Mouse (Mus musculus) layer of hippocampus, postnatal 10 days (tissue): ENCODE measurements around the gene Lama4. TPM values are rescaled to one million over a fixed set of nuclear protein-coding genes. Genes with fewer than 3 reads are reported as not detected.

Source experiments
- DNase-seq, 2 experiments: peaks; one replicate each; pipeline ENCODE4 v3.0.0; 2021; ENCODE audit warnings: low spot score in 2 of 2
- long read RNA-seq: library from polyadenylated mRNA; stranded (forward); transcript quantifications from one replicate; pipeline ENCODE4 v2.0.0, GENCODE M21; 2023
- total RNA-seq, 2 experiments: library from RNA; stranded (reverse); gene quantifications; 2 replicates each; pipeline ENCODE4 v1.2.3; 2021

Gene Lama4
- 10 to 100 TPM; 19.3 to 26.1 TPM for total RNA-seq
- long read RNA-seq, full-length matches to known transcripts: 1 of 3 reads
- long read RNA-seq, partial matches to known transcripts: 2 of 3 reads
- long read RNA-seq, other reads (novel, unspliced or antisense): 0 of 3 reads

DNA sequence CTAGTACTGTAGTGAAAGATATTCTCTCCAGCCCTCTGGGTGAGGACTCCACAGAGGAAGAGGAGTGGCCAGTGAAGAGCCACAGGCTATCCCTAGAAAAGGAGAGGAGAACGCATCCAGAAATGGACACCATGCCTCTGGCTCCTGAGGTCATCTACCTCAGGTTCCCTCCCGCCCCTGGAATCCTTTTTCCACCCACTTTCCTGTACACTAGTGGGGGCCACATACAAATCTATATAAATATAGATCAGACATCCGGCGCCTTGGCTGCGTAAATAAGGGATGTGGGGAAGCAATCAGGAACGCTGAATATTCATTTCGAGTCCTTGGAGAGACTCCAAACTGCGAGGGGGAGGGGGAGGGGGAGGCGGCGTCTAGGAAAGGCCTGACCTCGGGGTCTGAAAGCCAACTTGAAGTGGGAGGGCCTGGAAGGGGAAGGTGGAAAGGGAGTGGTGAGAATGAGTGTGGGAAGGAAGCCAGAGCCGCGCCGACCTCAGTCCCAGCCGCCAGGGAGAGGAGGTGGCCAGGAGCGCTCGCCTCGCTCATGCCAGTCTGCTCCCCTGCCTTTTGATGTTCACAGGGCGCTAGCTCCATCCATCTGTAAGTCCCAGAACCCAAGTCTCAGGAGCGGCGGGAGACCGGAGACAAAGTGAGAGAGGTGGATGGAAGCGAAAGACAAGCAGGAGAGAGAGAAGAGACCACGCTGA is at the start of gene Lama4:
Gene Lama4, plus strand, starts transcription at position 441 of the 707 bp plus-strand sequence.
- peak; percentile 27 to 50 for DNase-seq

- DNase-seq: no peak
These were observed 49.2 kb upstream of the Lama4 start for GRCm38 (mm10) chr10:38916027-38916617.

DNA sequence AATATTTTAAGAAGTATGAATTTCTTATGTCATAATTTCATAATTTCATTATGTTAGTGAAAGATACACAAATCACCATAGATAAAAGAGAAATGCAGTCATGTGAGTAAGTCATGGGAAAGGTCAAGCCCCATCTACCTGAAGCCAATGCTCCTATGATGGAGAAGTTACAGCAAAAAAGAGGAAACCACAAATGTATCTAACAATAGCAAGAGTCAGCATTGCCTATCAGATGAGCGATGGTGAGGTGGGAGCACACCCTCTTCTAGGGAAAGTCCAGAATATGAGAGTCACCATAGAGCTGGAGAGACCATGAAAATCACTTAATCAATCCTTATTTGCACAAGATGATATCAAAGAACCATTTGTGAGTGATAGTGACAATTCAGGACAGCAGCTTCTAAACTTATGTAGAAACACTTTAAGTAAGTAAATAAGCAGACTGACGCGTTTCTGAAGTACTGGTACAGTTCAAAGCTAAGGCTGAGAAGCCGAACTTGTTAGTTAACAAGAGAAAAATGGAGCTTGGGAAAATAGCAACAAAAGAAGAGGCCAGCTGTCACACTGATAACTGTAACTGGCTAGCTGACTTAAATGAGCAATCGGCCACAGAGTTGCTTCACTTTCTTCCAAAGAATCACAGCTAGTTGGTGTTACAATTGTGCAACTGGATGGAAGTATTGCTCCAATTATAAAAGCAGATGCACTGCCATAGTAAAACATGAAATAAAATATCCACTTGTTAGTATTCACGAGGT is 36.2 kb upstream of the Lama4 start:
- no peak for DNase-seq

DNA sequence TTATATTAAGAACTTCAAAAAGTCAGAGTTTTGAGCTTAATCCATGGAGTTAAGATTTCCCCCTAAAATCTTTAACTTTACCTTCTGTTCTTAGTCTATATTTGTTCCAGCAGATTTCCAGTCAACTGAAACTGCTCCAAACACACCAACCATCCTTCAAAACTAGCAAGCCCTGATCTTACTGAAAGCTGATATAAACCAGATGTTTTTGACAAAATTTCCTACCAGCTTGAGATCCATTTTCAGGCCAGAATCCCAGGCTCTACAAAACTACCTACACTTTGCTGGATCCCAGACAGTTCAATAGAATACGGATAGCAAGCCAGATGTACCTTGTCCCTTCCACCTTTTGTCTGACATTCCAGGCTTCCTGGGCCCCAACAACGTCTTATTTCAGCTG is 20.6 kb upstream of the Lama4 start:
- DNase-seq: no peak

DNA sequence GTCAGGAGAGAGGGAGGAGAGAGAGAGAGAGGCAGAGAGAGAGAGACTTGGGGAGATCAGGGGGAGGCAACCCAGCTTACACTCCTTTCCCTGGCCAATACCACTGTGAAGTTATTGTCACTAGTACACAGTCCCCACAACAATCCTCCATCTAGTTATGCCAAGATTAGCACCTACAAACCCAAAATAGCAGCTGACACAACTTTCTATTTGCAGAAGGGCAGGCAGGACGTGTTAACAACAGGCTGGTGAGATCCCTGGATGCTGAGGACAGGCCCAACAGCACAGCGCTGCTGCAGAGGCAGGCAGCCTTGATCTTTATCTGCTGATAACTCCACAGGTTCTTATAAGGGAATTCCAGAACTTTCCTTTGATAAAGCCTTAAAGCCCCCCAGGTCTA is 3.4 kb upstream of the Lama4 start:
- no peak for DNase-seq

- DNase-seq: no peak
These were observed 618 bp upstream of the Lama4 start for GRCm38 (mm10) chr10:38964719-38965074.

- peak in 1 of 2 experiments; percentile 12 for DNase-seq
These were observed 542 bp downstream of the Lama4 start for GRCm38 (mm10) chr10:38965857-38966256.

DNA sequence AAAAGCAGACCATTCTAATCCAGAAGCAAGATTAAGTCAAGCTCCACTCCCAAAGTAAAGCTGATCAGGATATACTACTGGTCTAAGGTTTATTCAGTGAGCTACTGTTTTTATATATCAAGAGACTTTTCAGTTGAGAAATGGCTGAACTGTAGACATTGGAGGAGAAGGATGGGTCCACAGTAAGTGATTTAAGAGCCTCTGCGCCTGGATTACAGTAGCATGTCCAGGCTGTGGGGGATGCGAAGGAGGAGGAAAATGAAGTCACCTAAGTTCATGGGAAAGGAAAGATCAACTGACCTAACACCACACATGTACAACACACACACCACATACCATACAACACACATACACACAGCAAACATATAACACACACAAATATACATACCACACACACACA is 1.3 kb downstream of the Lama4 start:
- DNase-seq: no peak

DNA sequence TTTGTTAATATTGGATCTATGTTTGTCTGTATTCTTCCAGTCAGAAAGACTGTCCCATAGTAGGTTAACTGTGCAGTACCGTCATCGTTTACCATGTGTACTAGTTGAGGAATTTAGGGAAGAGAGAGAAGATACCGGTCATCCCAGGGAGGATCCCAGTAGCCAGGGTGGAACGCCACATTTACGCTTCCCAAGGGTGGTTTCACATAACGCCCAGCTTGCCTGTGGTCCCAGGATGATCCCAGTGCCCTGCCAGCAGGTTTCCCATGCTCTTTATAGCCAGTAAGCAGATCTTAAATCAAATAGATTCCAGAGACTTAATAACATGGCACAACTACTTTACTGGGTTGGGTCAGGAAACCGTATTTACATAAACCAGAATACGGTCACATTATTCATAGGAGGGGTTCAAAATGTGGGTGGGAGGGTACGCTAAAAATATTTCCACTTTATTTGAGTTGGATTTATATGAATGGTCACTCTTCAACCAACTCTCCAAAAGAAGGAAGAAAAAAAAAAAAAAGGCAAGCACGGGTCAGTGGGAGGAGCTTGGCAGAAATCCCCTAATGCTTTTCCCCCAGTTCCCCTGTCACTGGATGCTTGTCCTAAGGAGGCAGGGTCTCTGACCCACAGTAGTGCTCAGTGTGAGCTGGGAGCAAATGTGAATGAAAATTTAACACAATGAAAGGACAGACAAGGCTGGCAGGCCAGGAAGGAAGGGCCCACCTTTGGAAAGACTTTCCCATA is 3.2 kb downstream of the Lama4 start:
- DNase-seq: no peak

GRCm38 (mm10) chr10:38969543-38969942 is 4.2 kb downstream of the Lama4 start:
- DNase-seq: no peak

DNA sequence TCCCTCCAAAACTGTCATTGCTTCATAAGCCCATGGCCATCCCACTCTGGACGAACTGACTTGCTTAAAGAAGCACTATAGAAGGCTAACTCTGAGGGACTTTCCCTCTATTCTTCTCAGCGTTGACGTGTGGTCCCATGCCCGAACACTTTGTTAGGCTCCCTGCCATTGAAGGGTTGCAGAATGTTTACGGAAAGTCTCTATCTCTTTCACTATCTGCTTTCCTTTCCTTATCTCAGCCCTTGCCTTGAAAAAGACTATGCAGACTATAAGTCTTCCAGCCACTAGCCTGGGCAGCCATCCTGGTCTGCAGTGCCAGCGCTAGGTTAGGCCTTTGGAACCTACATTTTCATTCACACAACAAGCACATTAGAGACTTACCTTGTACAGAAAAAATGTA is 4.7 kb downstream of the Lama4 start:
- no peak for DNase-seq

GRCm38 (mm10) chr10:38972221-38972946 is 7.1 kb downstream of the Lama4 start:
- no peak for DNase-seq

GRCm38 (mm10) chr10:38973016-38973415 is 7.7 kb downstream of the Lama4 start:
- no peak for DNase-seq

GRCm38 (mm10) chr10:38978195-38978594 is 12.9 kb downstream of the Lama4 start:
- DNase-seq: no peak

- DNase-seq: no peak
These were observed 14.4 kb downstream of the Lama4 start for GRCm38 (mm10) chr10:38979699-38980098.

DNA sequence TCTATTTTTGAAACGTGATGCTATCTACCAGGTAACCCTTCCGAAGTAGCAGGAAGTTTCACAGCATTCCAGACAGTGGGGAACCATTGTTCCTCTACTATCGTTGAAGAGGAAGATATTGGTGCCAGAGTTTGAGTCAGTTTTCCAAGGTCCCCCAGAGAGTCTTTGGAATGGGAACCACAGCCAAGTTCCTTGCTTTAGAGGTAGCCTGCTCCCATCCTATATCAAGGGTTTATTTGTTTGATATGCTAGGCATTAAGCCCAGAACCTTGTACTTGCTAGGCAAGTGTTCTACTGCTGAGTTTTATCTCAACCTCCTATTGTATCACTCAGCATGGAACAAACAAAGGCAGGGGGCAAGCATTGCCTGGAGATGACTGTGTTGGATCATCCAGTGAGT is 15.7 kb downstream of the Lama4 start:
- DNase-seq: no peak

DNA sequence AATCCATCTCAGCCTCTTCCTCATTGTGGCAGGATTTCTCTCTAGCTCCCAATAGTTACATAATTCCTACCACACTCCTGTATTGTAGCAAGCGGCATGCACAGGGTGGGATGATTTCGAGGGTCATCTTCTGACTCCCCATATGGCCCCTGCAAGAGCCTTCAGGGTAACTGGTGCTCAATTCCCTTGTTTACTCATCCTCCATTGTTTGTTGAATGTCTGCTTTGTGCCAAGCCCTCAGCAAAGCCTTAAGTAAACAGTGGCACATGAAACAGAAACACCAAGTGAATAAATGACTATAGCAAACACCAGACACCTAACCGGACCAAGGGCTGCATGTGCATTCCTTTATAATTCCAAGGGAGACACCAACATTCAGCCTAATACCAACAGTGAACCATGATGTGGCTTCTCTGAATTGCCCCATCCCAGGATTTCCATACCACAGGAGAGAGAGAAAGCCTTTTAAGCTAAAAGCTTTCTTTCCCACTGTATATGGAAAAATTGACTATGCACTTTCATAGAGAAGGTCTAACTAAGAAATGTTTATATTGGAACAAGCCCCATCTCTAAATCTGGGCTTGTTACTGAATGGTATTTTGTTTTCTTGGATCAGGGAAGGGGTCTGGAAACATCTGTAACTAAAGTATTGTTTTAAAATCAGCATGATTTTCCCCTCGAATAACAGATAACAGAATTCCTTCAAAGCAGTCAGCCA is 19.2 kb downstream of the Lama4 start:
- DNase-seq: no peak

GRCm38 (mm10) chr10:38986053-38986452 is 20.7 kb downstream of the Lama4 start:
- DNase-seq: no peak

DNA sequence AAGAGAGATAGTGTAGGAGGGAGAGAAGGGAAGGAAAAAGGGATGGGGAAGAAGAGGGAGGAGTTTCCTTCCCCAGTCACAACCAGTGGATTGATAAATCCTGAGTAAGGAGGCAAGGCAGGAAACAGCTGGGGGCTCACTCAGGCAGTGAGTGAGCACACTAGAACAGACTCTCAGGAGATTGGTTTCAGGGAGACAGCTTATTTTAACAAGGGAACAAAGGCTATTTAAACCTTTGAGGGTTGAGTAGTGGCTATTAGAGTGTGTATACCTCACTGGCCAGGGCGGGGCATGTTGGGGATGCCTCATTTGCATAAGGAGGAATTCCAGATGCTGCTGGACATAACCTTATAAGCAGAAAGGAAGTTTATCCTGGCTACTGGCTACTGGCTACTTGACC is 27.5 kb downstream of the Lama4 start:
- no peak for DNase-seq
